Mouse (Mus musculus): ENCODE measurements around the gene Sfxn2.
A peak's percentile ranks its signal among the peaks of the same experiment; 100 is the strongest.
"Not testable (repeated sequence)": the region's sequence is repeated elsewhere in the genome, so short reads cannot be mapped to it uniquely, and the experiment has no call there.

Sfxn2 gene

DNA sequence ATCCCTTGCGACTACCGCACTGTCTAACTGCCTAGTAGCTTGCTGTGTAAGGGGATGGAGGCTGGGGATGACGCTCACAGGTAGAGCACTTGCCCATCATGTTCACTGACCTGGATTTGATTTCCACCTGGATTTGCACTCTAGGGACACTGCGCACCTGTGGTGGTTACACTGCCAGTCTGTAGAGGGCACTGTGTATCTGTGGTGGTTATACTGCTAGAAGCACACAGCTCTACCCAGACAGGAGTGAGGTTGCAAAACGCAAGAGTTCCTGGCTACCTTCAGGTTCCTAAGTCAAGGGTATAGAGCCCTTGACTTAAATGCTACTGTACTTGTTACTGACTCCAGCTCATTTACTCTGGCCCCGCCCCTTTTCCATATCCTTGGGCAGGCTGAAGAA is 35.0 kb upstream of the Sfxn2 start:
- DNase-seq (ENCODE audit: extremely low read depth, insufficient read length, low spot score), result no peak

DNA sequence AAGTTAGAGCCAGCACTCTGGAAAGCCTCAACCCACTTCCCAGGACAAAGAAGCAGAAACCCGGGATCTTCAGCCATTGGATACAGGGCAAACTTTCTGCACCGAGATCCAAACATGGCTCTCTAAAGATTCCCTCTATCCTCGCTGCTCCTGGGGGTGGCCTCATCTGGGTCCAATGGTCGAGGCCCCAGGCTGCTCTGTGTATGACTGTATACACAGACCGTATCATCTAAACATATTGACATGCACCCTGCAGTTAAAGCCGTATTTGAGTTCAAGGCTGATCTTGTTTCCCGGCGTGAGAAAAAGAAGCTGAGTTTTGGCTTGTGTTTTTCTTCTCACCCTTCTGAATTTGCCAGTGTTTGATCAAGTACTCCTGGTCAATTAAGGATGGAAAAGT is 30.4 kb upstream of the Sfxn2 start:
- no peak for DNase-seq (ENCODE audit: extremely low read depth, insufficient read length, low spot score)

DNA sequence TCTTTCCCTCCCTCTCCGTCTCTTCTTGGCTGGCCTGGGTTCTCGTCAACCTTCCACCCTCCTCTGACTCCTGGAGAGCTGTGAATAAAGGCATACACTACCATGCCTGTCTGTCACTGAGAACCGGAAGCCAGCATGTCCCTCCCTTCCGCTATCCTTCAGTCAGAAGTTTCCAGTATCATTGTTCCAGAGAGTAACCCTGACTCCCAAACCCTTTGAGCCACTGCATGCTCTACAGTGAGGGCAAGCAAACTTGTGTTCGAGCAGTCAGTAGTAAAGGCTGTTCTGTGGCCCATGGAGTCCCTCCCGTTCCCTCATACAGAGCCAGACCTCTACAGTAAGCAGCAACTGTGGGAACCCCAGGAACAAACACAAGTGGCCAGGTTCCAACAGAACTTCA is 25.6 kb upstream of the Sfxn2 start:
- DNase-seq (ENCODE audit: extremely low read depth, insufficient read length, low spot score), result no peak

- no peak for DNase-seq (ENCODE audit: extremely low read depth, insufficient read length, low spot score)
These were observed 25.1 kb upstream of the Sfxn2 start for GRCm38 (mm10) chr19:46548110-46548509.

GRCm38 (mm10) chr19:46550385-46550784 is 22.8 kb upstream of the Sfxn2 start:
- no peak for DNase-seq (ENCODE audit: extremely low read depth, insufficient read length, low spot score)

DNA sequence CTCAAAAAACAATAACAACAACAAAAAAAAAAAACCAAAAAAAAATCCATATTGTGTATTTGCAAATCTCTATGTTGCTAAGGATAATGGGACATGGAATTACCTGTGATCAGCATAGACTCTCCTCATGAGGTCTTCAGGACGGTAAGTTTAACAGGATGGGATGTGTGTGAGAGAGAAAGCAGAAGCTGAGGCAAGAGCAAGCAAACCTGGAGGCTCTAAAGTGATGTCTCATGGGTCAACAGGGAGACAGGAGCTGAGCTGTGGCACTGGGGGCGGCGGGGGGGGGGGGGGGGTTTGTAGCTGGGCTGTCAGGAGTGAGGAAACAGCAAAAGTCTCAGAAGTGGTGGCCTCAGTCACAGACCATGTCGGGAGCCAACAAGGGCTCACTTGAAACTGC is 20.7 kb upstream of the Sfxn2 start:
- no peak for DNase-seq (ENCODE audit: extremely low read depth, insufficient read length, low spot score)

DNA sequence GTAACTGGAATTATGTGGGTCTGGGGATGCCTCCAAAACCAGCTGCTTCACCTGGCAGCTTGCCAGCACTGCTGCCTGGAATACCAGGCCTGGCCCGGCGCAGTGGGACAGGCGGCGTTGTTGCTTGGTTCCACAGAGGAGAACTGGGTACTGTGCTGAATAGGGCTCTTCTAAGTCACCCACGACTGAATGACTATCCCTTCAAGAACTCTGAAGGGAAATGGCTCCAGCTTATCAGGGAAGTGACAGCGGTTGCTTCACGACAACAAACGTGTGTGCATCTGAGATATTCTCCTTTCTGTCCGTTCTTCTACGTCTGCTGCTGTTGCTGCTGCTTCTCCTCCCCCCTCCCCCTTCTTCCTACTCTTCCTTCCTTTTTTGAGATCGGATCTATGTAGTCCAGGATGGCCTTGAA is 19.6 kb upstream of the Sfxn2 start:
- DNase-seq (ENCODE audit: extremely low read depth, insufficient read length, low spot score), result no peak

- DNase-seq (ENCODE audit: extremely low read depth, insufficient read length, low spot score), result no peak
These were observed 15.2 kb upstream of the Sfxn2 start for GRCm38 (mm10) chr19:46558009-46558408.

DNA sequence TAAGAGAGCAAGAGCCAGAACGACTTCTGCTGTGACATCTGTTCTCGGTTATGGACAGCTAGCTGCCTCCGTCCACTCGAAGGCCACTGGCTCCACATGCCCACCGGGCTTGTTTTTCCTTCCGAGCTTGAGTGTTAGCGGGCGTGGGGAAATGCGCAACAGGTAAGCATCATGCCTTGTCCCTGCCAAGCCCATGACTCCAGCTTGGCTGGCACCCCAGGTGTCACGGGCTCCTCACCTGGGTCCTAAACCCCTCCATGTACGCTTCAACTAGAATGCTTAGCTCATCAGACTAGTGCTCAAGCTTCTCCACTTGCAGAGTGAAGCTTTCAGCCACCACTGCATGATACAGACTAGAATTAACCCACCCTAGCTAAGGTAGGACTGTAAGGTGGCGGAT is 14.5 kb upstream of the Sfxn2 start:
- DNase-seq (ENCODE audit: extremely low read depth, insufficient read length, low spot score), result no peak

DNA sequence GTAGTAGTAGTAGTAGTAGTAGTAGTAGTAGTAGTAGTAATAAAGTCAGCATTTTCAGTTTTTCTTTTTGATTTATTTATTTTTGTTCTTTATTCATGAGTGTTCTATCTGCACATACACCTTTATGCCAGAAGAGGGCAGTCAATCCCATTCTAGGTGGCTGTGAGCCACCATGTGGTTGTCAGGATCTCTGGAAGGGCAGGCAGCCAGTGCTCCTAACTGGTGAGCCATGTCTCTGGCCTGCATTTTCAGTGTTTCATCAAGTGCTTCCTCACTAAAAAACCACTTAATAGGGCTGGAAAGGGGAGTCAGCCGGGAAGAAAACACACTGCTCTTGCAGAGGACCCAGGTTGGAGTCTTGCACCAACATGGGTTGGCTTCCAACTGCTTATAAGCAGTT is 11.0 kb upstream of the Sfxn2 start:
- DNase-seq (ENCODE audit: extremely low read depth, insufficient read length, low spot score), result peak; percentile 57

DNA sequence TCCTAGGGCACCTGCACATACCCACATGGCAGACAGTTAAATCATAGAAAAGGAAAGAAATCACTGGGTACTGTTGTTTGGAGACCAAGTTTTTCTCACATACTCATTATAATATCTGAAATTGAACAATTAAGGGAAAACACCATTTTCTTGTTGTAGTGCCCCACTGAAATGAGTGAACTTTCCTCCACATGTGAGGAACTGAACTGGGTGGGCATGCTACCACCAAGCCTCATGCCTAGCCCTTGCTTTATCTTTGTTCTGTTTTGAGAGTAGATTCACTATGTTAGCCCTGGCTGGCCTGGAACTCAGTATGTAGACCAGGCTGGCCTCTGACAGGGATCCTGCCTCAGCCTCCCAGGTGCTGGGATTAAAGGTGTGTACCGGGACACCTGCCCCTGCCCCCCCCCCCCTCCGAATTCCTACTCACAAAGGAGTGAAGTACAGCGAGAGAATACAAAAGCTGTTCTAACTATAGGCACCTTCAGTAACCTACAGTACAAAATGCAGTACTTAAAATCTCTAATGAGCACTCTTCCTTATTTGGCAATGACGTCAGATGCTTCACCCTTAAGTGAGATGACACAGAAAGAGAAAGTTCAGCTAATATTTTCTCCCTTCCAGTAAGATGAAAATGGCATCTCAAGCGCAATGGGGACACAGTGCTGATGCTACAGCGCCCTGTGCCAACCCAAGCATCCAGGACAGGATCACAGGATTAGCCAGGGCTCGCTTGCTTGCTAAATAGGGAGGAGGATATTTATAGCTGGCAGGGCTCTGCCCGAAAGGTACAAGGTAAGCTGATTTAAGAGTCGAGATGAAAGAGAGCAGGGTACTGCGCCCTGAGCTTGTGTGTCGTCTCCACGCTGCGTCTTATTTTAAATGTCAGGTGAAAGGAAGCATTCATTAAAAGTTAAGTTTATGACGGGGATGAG is 10.3 kb upstream of the Sfxn2 start:
- DNase-seq (ENCODE audit: extremely low read depth, insufficient read length, low spot score), result no peak

GRCm38 (mm10) chr19:46563603-46564002 is 9.6 kb upstream of the Sfxn2 start:
- DNase-seq (ENCODE audit: extremely low read depth, insufficient read length, low spot score), result no peak

GRCm38 (mm10) chr19:46564043-46564462 is 9.1 kb upstream of the Sfxn2 start:
- no peak for DNase-seq (ENCODE audit: extremely low read depth, insufficient read length, low spot score)

GRCm38 (mm10) chr19:46571211-46571877 is 1.8 kb upstream of the Sfxn2 start:
- DNase-seq (ENCODE audit: extremely low read depth, insufficient read length, low spot score), result not testable (repeated sequence)

GRCm38 (mm10) chr19:46571878-46572244 is 1.3 kb upstream of the Sfxn2 start:
- DNase-seq (ENCODE audit: extremely low read depth, insufficient read length, low spot score), result no peak

DNA sequence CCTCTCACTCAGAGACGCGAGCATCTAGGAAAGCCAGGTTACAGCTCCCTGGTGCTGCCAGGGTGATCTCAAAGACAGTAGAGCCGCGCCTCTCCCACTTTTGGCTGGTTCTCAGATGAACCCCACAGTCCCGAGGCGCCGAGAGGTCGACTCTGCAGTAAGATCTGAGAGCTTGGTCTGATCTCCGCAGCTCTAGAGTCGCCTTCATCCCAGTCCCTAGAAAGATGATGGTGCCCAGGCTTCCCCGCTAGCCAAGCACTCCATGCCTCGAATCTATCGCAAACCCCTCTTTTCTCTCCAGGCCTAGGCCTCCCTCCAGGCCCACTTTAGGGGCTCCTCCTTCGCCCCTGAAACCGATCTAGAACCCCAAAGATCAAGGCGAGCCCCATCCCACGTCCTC is 617 bp upstream of the Sfxn2 start:
- no peak for DNase-seq (ENCODE audit: extremely low read depth, insufficient read length, low spot score)

GRCm38 (mm10) chr19:46573990-46574389 is 825 bp downstream of the Sfxn2 start:
- no peak for DNase-seq (ENCODE audit: extremely low read depth, insufficient read length, low spot score)

- DNase-seq (ENCODE audit: extremely low read depth, insufficient read length, low spot score), result no peak
These were observed 2.0 kb downstream of the Sfxn2 start for GRCm38 (mm10) chr19:46575196-46575595.

GRCm38 (mm10) chr19:46587823-46588508 is 14.8 kb downstream of the Sfxn2 start:
- peak; percentile 32 for DNase-seq (ENCODE audit: extremely low read depth, insufficient read length, low spot score)

- no peak for DNase-seq (ENCODE audit: extremely low read depth, insufficient read length, low spot score)
These were observed 18.4 kb downstream of the Sfxn2 start for GRCm38 (mm10) chr19:46591575-46591974.

DNA sequence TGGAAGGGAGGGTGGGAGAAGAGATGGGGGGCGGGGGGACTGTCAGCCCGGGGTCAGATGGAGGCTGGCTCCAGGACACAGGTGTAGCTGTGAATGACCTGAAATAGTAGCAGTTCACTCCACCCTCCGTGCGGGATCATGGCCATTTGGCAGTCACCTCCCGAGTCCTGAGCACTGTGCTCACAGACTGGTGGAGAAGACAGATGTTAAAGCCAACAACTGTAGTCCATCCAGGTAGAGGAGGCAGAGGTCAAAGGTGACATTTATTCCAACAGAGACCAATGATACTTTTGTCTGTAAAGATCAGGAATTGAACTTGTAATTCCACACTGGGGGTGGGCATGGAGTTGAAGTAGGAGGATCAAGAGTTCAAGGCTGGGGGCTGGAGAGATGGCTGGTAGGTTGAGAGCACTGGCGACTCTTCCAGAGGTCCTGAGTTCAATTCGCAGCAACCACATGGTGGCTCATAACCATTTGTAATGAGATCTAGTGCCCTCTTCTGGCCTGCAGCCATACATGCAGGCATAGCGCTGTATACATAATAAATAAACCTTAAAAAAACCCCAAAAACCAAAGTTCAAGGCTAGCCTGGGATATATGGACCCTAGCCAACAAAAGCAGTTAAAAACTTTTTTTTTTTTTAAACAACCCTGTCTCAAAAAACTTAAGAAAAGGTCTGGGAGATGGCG is 19.7 kb downstream of the Sfxn2 start:
- DNase-seq (ENCODE audit: extremely low read depth, insufficient read length, low spot score), result no peak

All from 3134 (cell line).